Mouse (Mus musculus) left cerebral cortex, postnatal 25 days (tissue): ENCODE measurements around the gene Fat4. TPM values are rescaled to one million over a fixed set of nuclear protein-coding genes. Genes with fewer than 3 reads are reported as not detected.

ENCODE experiments used
- DNase-seq, 2 experiments: peaks; one replicate each; pipeline ENCODE4 v3.0.0; 2022; ENCODE audit warnings: low spot score in 2 of 2, mixed read lengths in 1 of 2
- intact Hi-C: fragments of 180-260 bp; cut with DNase I; formaldehyde crosslinking; loops from one replicate; pipeline ENCODE4 v1.15.1; 2025
- total RNA-seq, 2 experiments: library from RNA; stranded (reverse); gene quantifications; 2 replicates each; pipeline ENCODE4 v1.2.3; 2021

The Fat4 gene
- total RNA-seq, 2 experiments from 2014 or later: 12.8 to 13.3 TPM

DNA sequence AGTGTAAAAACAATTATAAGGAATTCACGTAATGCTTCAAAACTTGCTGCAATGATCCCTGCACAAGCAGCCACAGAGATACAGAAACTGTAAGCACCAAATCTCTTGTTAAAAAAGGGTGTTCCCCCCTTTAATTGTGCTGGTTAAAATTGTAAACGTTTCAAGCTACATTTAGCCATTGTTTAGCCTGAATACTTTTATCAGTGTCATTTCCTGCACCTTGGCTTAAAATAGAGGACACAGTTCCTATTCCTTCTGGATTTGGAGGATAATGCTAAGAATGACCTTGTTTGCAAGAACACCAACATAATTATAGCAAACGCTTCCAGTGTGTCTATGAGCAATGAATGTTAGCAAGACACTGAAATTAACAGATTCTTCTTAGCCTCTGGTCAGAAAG, 65.9 kb downstream of the Fat4 start:
- DNase-seq: no peak
- intact Hi-C loops: no loop called here

- intact Hi-C loops: no loop called here
- no peak for DNase-seq
Measured at GRCm38 (mm10) chr3:38954196-38954595, 67.5 kb downstream of the Fat4 start.

- no peak for DNase-seq
- intact Hi-C loops: no loop called here
Measured at GRCm38 (mm10) chr3:38956012-38956648, 69.4 kb downstream of the Fat4 start.

DNA sequence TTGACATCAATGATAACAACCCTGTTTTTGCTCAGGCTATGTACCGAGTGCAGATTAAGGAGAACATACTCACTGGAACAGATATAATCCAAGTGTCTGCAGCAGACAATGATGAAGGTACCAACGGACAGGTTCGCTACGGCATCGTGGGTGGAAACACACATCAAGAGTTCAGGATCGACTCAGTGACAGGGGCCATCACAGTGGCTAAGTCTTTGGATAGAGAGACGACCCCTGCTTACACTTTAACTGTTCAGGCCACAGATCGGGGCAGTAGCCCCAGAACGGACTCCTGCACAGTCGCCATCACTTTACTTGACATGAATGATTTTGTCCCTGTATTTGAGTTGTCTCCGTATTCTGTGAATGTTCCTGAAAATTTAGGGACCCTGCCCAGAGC, 70.4 kb downstream of the Fat4 start:
- DNase-seq: no peak
- intact Hi-C loops: no loop called here

- intact Hi-C loops: no loop called here
- no peak for DNase-seq
Measured at GRCm38 (mm10) chr3:38962328-38962727, 75.6 kb downstream of the Fat4 start.

GRCm38 (mm10) chr3:38967480-38967879, 80.7 kb downstream of the Fat4 start:
- intact Hi-C loops: no loop called here
- DNase-seq: no peak

DNA sequence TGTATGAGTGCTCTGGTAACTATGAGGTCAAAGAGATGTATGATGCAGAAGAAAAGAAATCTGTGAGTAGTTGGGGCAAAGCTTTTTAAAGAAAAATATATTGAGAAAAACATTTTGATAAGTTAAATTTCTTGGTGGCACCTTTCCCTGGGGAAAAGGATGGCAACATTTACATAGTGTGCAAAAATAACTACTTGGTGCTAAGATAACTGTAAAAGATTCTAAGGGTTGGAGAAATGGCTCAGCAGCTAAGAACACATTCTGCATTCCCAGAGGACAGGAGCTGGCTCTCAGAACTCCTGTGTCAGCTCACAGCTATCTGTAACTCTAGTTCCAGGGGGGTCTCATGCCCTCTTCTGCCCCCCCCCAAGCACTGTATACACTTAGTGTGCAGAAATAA, 99.6 kb downstream of the Fat4 start:
- intact Hi-C loops: no loop called here
- peak in 1 of 2 experiments; percentile 51 for DNase-seq

DNA sequence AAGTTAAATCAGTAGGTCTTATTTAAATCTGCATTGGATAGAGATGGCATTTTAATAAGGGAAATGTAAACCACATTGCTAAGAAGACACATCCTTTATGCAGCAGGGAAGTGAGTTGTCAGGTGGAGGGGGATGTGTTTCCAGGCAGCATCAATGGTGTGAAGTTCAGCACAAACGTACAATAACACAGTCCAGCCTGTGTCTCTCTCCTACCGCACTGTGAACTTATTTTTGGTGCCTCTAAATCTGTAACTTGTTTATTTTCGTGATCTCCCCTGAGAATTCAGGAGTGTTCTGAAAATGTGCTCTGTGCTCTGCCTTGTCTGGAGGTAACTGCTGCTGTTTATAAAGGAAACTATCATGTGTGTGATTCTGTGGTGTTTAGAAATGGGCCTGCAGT, 102.4 kb downstream of the Fat4 start:
- peak in 1 of 2 experiments; percentile 55 for DNase-seq
- intact Hi-C loops: no loop called here

- DNase-seq: no peak
Measured at GRCm38 (mm10) chr3:39000011-39000410, 113.3 kb downstream of the Fat4 start.

GRCm38 (mm10) chr3:39010544-39010943, 123.8 kb downstream of the Fat4 start:
- intact Hi-C loops: loop anchor here (10.0 kb wide), 1 partner anchor 204 kb away; no protein-coding TSS in a partner anchor
- peak in 1 of 2 experiments; percentile 74 for DNase-seq

More at GRCm38 (mm10) chr3:39000011-39000410, 113.3 kb downstream of the Fat4 start:
- intact Hi-C loops: loop anchor here (10.0 kb wide), 1 partner anchor 815 kb away; no protein-coding TSS in a partner anchor

DNA sequence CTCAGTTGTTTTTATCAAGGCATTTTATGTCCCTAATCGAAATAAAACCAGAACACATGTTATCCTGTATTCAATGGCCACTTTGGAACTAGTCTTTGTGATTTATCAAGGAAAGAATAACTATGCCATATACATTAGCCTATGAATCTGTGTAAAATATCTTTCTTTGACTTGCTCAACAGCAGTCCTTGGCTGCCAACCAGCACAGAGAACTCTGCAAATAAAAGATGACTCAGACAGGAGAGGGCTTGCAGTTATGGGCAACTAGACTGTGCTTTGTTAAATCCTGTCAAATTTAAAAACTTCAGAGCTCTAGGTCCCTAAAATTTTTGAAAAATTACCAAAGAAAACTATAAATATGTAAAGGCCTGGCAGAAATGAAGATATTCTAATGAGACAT, 130.9 kb downstream of the Fat4 start:
- peak; percentile 23 to 73 for DNase-seq
- intact Hi-C loops: loop anchor here (10.0 kb wide), 1 partner anchor 197 kb away; no protein-coding TSS in a partner anchor

DNA sequence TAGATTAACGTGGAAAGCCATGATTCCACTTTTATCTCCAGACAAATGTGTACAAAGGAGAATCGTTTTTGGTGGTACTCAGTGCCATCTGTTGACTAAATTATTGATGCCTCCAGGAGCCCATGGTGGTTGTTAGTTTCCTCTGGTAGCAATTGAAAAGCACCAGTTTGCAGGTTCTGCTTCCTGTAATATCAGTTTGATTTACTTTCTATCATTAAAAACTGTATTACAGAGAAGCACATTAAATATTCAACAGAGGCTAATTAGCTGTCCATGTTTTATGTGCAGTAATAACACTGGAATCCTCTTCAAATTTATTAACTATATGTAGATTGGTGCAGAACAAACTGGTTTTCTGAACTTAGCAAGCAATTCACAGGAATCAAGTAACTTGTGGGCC, 149.4 kb downstream of the Fat4 start:
- no peak for DNase-seq
- intact Hi-C loops: no loop called here

GRCm38 (mm10) chr3:39046425-39046824, 159.7 kb downstream of the Fat4 start:
- no peak for DNase-seq
- intact Hi-C loops: no loop called here

DNA sequence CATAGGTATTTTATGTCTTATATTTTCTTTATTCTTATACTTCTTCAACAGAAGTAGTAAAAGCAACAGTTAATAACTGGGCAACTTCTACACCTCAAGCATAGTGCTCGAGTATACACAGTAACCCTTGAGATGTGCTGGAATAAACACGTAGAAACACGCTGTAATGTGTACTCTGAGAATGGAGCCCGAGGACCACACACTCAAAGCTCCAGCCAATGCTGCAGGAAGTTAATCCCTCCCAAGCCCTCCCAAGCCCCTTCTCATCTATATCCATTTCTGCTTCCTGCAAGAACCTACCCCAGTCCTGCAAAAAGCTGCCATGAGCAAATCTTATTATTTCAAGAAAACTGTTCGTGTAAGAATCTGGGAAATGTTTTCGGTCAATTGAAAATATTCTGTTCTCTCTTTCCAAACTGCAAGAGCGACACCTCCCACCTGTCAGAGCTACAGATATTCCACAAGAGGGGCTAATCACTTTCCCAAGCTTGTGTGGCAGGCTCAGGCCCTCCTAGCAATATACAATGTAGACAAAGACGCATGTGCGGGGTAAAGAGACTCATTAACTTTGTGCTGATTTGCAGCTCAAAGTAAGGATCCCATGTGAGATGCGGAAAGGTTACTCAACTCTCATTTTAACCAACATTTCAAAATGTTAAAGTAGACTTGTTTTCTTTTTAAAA, 161.0 kb downstream of the Fat4 start:
- intact Hi-C loops: no loop called here
- no peak for DNase-seq

GRCm38 (mm10) chr3:39048304-39048667, 161.5 kb downstream of the Fat4 start:
- intact Hi-C loops: no loop called here
- no peak for DNase-seq

GRCm38 (mm10) chr3:39050130-39050529, 163.4 kb downstream of the Fat4 start:
- DNase-seq: no peak
- intact Hi-C loops: no loop called here

GRCm38 (mm10) chr3:39053072-39053471, 166.3 kb downstream of the Fat4 start:
- intact Hi-C loops: no loop called here
- no peak for DNase-seq
